Mouse (Mus musculus) midbrain, embryonic 14.5 days (tissue): ENCODE data around the gene Ctf1. TPM values are rescaled to one million over a fixed set of nuclear protein-coding genes. Genes with fewer than 3 reads are reported as not detected.
"Not testable (repeated sequence)": the region's sequence is repeated elsewhere in the genome, so short reads cannot be mapped to it uniquely, and the experiment has no call there.

ENCODE experiments used
- ATAC-seq: fragments of 200-750 bp; cut with Nextera tagmentation; 2 replicates; pipeline ENCODE4 v1.8.0; 2017; ENCODE audit warnings: moderate number of reproducible peaks, moderate library complexity; ENCODE audit not compliant: low FRiP score, low TSS enrichment
- DNase-seq: peaks from one replicate; pipeline ENCODE4 v3.0.0-alpha.2; 2015
- H3K27ac ChIP-seq: fragments of 300-500 bp; sonication (generic); replicated peaks from 2 replicates; pipeline ENCODE4 v1.5.1; 2014; ENCODE audit warnings: mild to moderate bottlenecking, low read depth, low read length, moderate library complexity
- H3K27me3 ChIP-seq: fragments of 300-500 bp; sonication (generic); 2 replicates; pipeline ENCODE4 v1.6.1; 2014; ENCODE audit warnings: low read length, control low read depth, mixed read lengths; ENCODE audit not compliant: control insufficient read depth, insufficient read depth
- H3K36me3 ChIP-seq: fragments of 300-500 bp; sonication (generic); 2 replicates; pipeline ENCODE4 v1.6.1; 2014; ENCODE audit warnings: low read length, control low read depth; ENCODE audit not compliant: control insufficient read depth, insufficient read depth
- H3K4me1 ChIP-seq: fragments of 300-500 bp; sonication (generic); 2 replicates; pipeline ENCODE4 v1.6.1; 2014; ENCODE audit warnings: mild to moderate bottlenecking, antibody characterized with exemption, low read length, control low read depth; ENCODE audit not compliant: control insufficient read depth, insufficient read depth
- H3K4me2 ChIP-seq: fragments of 300-500 bp; sonication (generic); 2 replicates; pipeline ENCODE4 v1.6.1; 2014; ENCODE audit warnings: mild to moderate bottlenecking, low read length, moderate library complexity
- H3K4me3 ChIP-seq: fragments of 300-500 bp; sonication (generic); replicated peaks from 2 replicates; pipeline ENCODE4 v1.5.1; 2014; ENCODE audit warnings: low read depth, low read length
- H3K9ac ChIP-seq: fragments of 300-500 bp; sonication (generic); replicated peaks from 2 replicates; pipeline ENCODE4 v1.6.1; 2014; ENCODE audit warnings: mild to moderate bottlenecking, low read length, moderate library complexity
- H3K9me3 ChIP-seq: fragments of 300-500 bp; sonication (generic); 2 replicates; pipeline ENCODE4 v1.6.1; 2016; ENCODE audit warnings: low read length, control low read depth, mixed read lengths; ENCODE audit not compliant: control insufficient read depth
- WGBS: fragments of 180-500 bp; shearing (Covaris S2); extraction: QIAGEN DNeasy Blood & Tissue Kit; methylation state at CpG from one replicate; pipeline ENCODE4 v1.1.7; 2014; 5-methylcytosine and 5-hydroxymethylcytosine counted together
- polyA plus RNA-seq: library from polyadenylated mRNA; unstranded; fragments of >200 nt; fragmentation: Nextera tagmentation; extraction: Ambion mirVana; gene quantifications from 2 replicates; pipeline ENCODE4 v1.2.1, GENCODE M21; 2014

Gene Ctf1
- polyA plus RNA-seq, 1 experiment from 2014 or later, result 4.3 TPM

DNA sequence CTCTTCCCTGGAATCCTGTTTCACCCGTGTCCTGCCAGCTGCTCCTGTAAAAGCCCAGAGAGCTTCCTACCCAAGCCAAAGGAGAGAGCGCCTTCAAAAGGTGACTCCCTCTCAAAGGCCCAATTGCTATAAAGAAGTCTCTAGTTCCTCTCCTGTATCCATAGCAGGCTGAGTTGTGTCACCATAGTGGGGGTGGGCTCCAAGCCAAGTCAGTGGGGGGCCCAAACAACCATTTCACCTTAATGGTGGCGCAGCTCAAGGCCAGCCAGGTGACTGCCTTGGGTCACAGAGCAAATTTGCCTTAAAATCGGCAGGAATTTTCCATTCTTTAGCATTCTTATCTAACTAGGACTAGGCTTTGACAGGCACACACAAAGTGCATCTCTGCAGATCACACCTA is 2.3 kb downstream of the Ctf1 start:
- ATAC-seq (no peak), DNase-seq (no peak)
- Histone ChIP-seq H3K36me3 (no peaks in the 10 kb centered on the region), H3K9me3 (no peaks in the 10 kb centered on the region), H3K27me3 (no peaks in the 10 kb centered on the region), H3K9ac (no peak overlapping the region), H3K4me1 (peaks cover 7% of the 10 kb centered on the region), H3K27ac (no peak overlapping the region), H3K4me2 (no peak overlapping the region), H3K4me3 (no peak overlapping the region)
- WGBS, result 87% methylated on average over 4 of the region's 4 CpGs

DNA sequence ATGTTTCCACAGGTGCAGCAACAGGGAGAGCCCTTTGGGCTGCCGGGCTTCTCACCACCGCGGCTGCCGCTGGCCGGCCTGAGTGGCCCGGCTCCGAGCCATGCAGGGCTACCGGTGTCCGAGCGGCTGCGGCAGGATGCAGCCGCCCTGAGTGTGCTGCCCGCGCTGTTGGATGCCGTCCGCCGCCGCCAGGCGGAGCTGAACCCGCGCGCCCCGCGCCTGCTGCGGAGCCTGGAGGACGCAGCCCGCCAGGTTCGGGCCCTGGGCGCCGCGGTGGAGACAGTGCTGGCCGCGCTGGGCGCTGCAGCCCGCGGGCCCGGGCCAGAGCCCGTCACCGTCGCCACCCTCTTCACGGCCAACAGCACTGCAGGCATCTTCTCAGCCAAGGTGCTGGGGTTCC is 4.5 kb downstream of the Ctf1 start:
- H3K36me3 ChIP-seq, result no peaks in the 10 kb centered on the region
- WGBS, result 1% methylated on average over 41 of the region's 41 CpGs
- no peaks in the 10 kb centered on the region for H3K27me3 ChIP-seq
- ATAC-seq, result peak; percentile 18; the same call in 1 of the 2 replicates
- peak; percentile 78 for DNase-seq
- peak overlapping the region; percentile 30 for H3K4me3 ChIP-seq
- H3K4me2 ChIP-seq, result peak overlapping the region; percentile 56
- H3K4me1 ChIP-seq, result peaks cover 7% of the 10 kb centered on the region
- no peaks in the 10 kb centered on the region for H3K9me3 ChIP-seq
- no peak overlapping the region for H3K27ac ChIP-seq
- peak overlapping the region; percentile 49 for H3K9ac ChIP-seq

DNA sequence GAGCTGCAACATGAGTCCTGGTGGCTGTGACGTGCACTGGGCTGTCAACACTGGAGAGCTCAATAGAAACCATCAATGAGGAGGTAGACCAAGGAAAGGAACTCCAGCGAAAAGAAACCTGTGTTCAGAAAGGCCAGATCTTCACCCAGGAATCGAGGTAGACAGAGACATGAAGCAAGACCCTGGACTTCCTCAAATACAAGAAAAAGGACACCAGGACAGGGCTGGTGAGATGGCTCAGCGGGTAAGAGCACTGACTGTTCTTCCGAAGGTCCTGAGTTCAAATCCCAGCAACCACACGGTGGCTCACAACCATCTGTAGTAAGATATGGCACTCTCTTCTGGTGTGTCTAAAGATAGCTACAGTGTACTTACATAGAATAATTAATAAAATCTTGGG is 5.8 kb downstream of the Ctf1 start:
- ATAC-seq, result no peak
- H3K36me3 ChIP-seq, result no peaks in the 10 kb centered on the region
- H3K4me1 ChIP-seq, result peaks cover 7% of the 10 kb centered on the region
- no peaks in the 10 kb centered on the region for H3K27me3 ChIP-seq
- WGBS, result 92% methylated on average over 6 of the region's 6 CpGs
- no peak overlapping the region for H3K4me2 ChIP-seq
- no peaks in the 10 kb centered on the region for H3K9me3 ChIP-seq
- no peak overlapping the region for H3K27ac ChIP-seq
- H3K9ac ChIP-seq, result no peak overlapping the region
- no peak overlapping the region for H3K4me3 ChIP-seq
- DNase-seq, result no peak

DNA sequence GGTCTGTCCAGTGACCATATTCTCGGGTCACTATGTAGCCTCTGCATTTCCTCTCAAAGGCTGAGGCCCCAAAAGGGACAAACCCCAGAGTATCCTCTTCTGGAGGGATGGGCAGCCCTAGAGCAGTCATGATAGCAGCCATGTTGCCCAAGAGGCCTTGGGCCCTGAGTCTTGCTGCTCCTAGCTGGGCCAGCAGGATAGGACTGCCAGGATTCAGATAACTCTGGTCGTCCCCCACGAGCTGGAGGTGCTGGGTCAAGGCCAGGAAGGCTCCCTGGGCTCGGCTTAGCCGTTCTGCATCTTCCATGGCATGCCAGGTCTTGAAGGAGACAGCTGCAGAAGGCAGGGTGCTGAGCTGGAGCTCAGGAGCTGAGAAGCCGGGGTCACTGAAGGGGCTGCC is 6.7 kb downstream of the Ctf1 start:
- peaks cover 7% of the 10 kb centered on the region for H3K4me1 ChIP-seq
- ATAC-seq, result no peak
- H3K27ac ChIP-seq, result no peak overlapping the region
- H3K4me2 ChIP-seq, result no peak overlapping the region
- no peaks in the 10 kb centered on the region for H3K9me3 ChIP-seq
- 91% methylated on average over 6 of the region's 6 CpGs for WGBS
- no peaks in the 10 kb centered on the region for H3K36me3 ChIP-seq
- H3K27me3 ChIP-seq, result no peaks in the 10 kb centered on the region
- H3K4me3 ChIP-seq, result no peak overlapping the region
- no peak for DNase-seq
- no peak overlapping the region for H3K9ac ChIP-seq

DNA sequence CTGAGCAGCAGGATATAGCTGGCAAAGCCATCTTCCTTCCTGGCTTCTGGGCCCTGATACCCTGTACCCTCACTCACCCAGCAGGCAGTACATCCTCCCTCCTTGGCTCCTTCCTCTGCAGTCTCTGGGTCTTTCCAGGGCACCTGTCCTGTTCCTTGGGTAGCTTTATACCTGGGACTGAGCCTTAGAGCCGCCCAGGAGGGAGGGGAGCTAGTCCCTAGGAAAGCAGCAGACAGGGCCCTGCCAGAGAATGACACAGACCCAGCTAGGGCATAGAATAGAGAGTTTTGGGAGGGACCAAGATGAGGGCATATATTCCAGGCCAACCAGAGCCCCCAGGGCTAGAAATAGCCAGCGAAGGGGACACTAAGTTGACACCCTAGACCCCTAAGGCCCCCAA is 13.0 kb downstream of the Ctf1 start:
- Histone ChIP-seq H3K36me3 (no peaks in the 10 kb centered on the region), H3K4me3 (no peak overlapping the region), H3K27ac (no peak overlapping the region), H3K27me3 (no peaks in the 10 kb centered on the region), H3K9ac (no peak overlapping the region), H3K4me2 (no peak overlapping the region), H3K4me1 (no peaks in the 10 kb centered on the region), H3K9me3 (no peaks in the 10 kb centered on the region)
- WGBS, result 34% methylated on average over 2 of the region's 2 CpGs
- DNase-seq (no peak), ATAC-seq (no peak)

DNA sequence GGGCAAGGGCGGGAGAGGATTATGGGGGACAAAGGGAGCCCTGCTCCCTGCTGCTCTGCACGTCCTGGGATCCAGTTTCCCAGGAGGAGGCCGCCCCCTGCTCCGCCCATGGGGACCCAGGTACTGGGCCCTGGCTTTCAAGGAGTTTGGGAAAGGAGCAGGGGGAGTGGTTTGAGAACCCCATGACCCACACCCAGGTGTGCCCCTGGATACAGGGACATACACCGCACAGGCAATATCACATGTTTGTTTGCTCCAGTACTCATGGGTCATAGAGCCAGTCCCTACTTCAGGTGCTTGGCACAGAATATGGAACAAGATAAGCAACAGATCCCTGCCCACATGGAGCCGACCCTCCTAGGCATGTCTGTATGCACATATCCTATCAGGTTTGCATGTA is 13.4 kb downstream of the Ctf1 start:
- Histone ChIP-seq H3K27me3 (no peaks in the 10 kb centered on the region), H3K9me3 (no peaks in the 10 kb centered on the region), H3K9ac (no peak overlapping the region), H3K27ac (no peak overlapping the region), H3K36me3 (no peaks in the 10 kb centered on the region), H3K4me2 (no peak overlapping the region), H3K4me3 (no peak overlapping the region), H3K4me1 (no peaks in the 10 kb centered on the region)
- no peak for DNase-seq
- no peak for ATAC-seq
- 43% methylated on average over 6 of the region's 6 CpGs for WGBS

DNA sequence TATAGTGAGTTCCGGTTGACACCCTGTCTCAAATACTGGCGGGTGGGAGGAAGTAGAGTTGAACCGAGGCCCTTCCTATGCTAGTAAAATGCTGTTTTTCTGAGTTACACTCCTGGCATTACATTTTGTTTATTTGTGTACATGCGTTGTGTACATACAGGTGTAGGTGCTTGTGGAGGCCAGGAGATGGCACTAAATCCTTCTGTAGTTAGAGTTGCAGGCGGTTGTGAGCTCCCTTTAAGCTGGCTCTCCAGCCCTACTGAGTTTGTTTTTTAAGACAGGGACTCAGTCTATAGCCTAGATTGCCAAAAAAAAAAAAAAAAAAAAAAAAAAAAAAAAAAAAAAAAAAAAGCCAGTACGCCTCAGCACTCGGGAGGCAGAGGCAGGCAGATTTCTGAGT is 15.4 kb downstream of the Ctf1 start:
- no peak overlapping the region for H3K27ac ChIP-seq
- H3K36me3 ChIP-seq, result no peaks in the 10 kb centered on the region
- no peak overlapping the region for H3K4me3 ChIP-seq
- no peak overlapping the region for H3K4me2 ChIP-seq
- H3K9me3 ChIP-seq, result no peaks in the 10 kb centered on the region
- no peak for DNase-seq
- ATAC-seq, result no peak
- WGBS, result 87% methylated on average over 7 of the region's 7 CpGs
- H3K27me3 ChIP-seq, result no peaks in the 10 kb centered on the region
- no peak overlapping the region for H3K9ac ChIP-seq
- no peaks in the 10 kb centered on the region for H3K4me1 ChIP-seq

DNA sequence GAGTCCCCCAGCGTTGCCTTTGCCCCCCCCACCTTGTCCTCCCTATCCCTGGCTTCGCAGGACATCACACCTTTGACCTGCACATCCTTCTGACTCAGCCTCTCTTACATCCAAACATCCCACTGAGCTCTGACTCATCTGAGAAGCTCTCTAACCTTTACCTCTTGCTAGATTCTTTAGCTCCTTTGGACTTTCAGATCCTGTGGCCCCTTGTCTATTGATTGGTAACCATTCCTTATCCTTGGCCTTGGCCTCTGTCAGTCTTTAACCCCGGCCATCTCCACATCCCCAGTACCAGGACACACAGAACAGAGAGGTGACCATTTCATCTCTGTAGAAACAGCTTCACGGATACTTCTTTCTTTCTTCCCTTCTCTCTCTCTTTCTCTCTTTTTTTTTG is 17.6 kb downstream of the Ctf1 start:
- H3K9me3 ChIP-seq, result no peaks in the 10 kb centered on the region
- H3K27me3 ChIP-seq, result no peaks in the 10 kb centered on the region
- no peaks in the 10 kb centered on the region for H3K36me3 ChIP-seq
- no peak for DNase-seq
- 71% methylated on average over 4 of the region's 4 CpGs for WGBS
- no peak for ATAC-seq
- no peak overlapping the region for H3K9ac ChIP-seq
- no peak overlapping the region for H3K27ac ChIP-seq
- no peak overlapping the region for H3K4me2 ChIP-seq
- no peaks in the 10 kb centered on the region for H3K4me1 ChIP-seq
- H3K4me3 ChIP-seq, result no peak overlapping the region

DNA sequence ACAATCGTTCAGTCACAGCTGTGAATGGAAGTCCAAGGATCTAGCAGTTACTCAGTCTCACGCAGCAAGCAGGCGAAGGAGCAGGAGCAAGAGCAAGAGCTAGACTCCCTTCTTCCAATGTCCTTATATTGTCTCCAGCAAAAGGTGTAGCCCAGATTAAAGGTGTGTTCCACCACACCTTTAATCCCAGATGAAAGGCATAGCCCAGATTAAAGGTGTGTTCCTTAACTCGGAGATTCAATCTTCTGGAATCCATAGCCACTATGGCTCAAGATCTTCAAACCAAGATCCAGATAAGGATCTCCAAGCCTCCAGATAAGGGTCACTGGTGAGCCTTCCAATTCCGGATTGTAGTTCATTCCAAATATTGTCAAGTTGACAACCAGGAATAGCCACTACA is 19.5 kb downstream of the Ctf1 start, which contains the start of gene Ctf2:
Gene Ctf2, minus strand, starts transcription at position 101 of the 400 bp plus-strand sequence.
- ATAC-seq, H3K4me2 ChIP-seq, H3K27me3 ChIP-seq, H3K36me3 ChIP-seq, DNase-seq, H3K4me1 ChIP-seq, H3K4me3 ChIP-seq, H3K27ac ChIP-seq, H3K9me3 ChIP-seq, H3K9ac ChIP-seq: not testable (repeated sequence)
- no CpG with 5 or more reads among the region's 5 CpGs for WGBS
